Mouse (Mus musculus) midbrain, embryonic 16.5 days (tissue): ENCODE measurements around the gene 0610040J01Rik. TPM values are rescaled to one million over a fixed set of nuclear protein-coding genes. Genes with fewer than 3 reads are reported as not detected.

ENCODE experiments used
- ATAC-seq: fragments of 200-750 bp; cut with Nextera tagmentation; 2 replicates; pipeline ENCODE4 v1.8.0; 2017; ENCODE audit warnings: moderate TSS enrichment
- H3K27ac ChIP-seq: fragments of 300-500 bp; sonication (generic); 2 replicates; pipeline ENCODE4 v1.5.1; 2014; ENCODE audit warnings: mild to moderate bottlenecking, low read length, mixed read lengths
- H3K27me3 ChIP-seq: fragments of 300-500 bp; sonication (generic); 2 replicates; pipeline ENCODE4 v1.6.1; 2014; ENCODE audit warnings: low read depth, low read length, mixed read lengths; ENCODE audit not compliant: control insufficient read depth, insufficient read depth
- H3K36me3 ChIP-seq: fragments of 300-500 bp; sonication (generic); 2 replicates; pipeline ENCODE4 v1.6.1; 2014; ENCODE audit warnings: mild to moderate bottlenecking, low read length, moderate library complexity, mixed read lengths; ENCODE audit not compliant: control insufficient read depth, insufficient read depth
- H3K4me1 ChIP-seq: fragments of 300-500 bp; sonication (generic); 2 replicates; pipeline ENCODE4 v1.6.1; 2014; ENCODE audit warnings: mild to moderate bottlenecking, low read length, mixed read lengths; ENCODE audit not compliant: control insufficient read depth, insufficient read depth
- H3K4me2 ChIP-seq: fragments of 300-500 bp; sonication (generic); 2 replicates; pipeline ENCODE4 v1.6.1; 2014; ENCODE audit warnings: mild to moderate bottlenecking, low read length, mixed read lengths
- H3K4me3 ChIP-seq: fragments of 300-500 bp; sonication (generic); 2 replicates; pipeline ENCODE4 v1.5.1; 2014; ENCODE audit warnings: low read depth, mild to moderate bottlenecking, low read length, moderate library complexity, mixed read lengths
- H3K9ac ChIP-seq: fragments of 300-500 bp; sonication (generic); 2 replicates; pipeline ENCODE4 v1.6.1; 2014; ENCODE audit warnings: low read depth, low read length, mixed read lengths
- H3K9me3 ChIP-seq: fragments of 300-500 bp; sonication (generic); replicated peaks from 2 replicates; pipeline ENCODE4 v1.6.1; 2014; ENCODE audit warnings: mild to moderate bottlenecking, low read length, mixed read lengths; ENCODE audit not compliant: control insufficient read depth, poor library complexity, severe bottlenecking
- WGBS: fragments of 180-500 bp; shearing (Covaris S2); extraction: QIAGEN DNeasy Blood & Tissue Kit; methylation state at CpG from one replicate; pipeline ENCODE4 v1.1.7; 2014; 5-methylcytosine and 5-hydroxymethylcytosine counted together
- polyA plus RNA-seq: library from polyadenylated mRNA; unstranded; fragments of >200 nt; fragmentation: Nextera tagmentation; extraction: Ambion mirVana; gene quantifications from 2 replicates; pipeline ENCODE4 v1.2.1, GENCODE M21; 2015

0610040J01Rik gene
- polyA plus RNA-seq, 1 experiment from 2014 or later, result 3.2 TPM

- Histone ChIP-seq H3K9ac (no peak overlapping the region), H3K4me2 (no peak overlapping the region), H3K27me3 (peaks cover 3% of the 10 kb centered on the region; the same call in 1 of the 2 replicates), H3K36me3 (no peaks in the 10 kb centered on the region), H3K4me3 (no peak overlapping the region), H3K27ac (no peak overlapping the region), H3K9me3 (0 out of 2 replicates have a peak, but pooled peaks cover 1% of the 10 kb centered on the region), H3K4me1 (peaks cover 7% of the 10 kb centered on the region; the same call in 1 of the 2 replicates)
- no peak for ATAC-seq
- 93% methylated on average over 7 of the region's 7 CpGs for WGBS
Observed at GRCm38 (mm10) chr5:63816643-63817042, 4.5 kb downstream of the 0610040J01Rik start.

DNA sequence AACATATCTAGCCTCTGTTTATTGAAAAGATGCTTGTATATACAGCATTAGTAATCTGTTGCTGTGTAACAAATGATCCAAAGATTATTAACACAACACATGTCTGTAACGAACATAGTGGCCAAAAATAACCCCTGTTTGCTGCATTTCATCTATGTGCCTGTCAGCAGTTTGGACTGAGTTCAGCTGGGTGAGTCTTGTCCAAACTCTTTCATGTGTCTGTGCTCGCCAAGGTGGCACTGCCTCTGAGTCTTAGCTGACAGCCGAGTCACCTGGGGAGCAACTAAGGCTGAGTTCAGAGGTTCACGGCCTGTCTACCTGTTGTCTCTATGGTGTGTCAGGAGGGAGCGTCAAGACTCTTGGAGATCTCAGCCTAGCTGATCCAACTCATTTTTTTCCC, 5.1 kb downstream of the 0610040J01Rik start:
- H3K4me2 ChIP-seq, result no peak overlapping the region
- H3K27ac ChIP-seq, result no peak overlapping the region
- no peak overlapping the region for H3K4me3 ChIP-seq
- no peak for ATAC-seq
- WGBS, result 90% methylated on average over 5 of the region's 5 CpGs
- H3K9me3 ChIP-seq, result no peaks in the 10 kb centered on the region
- no peaks in the 10 kb centered on the region for H3K36me3 ChIP-seq
- peaks cover 3% of the 10 kb centered on the region; the same call in 1 of the 2 replicates for H3K27me3 ChIP-seq
- no peak overlapping the region for H3K9ac ChIP-seq
- peaks cover 6% of the 10 kb centered on the region; the same call in 1 of the 2 replicates for H3K4me1 ChIP-seq

- no peaks in the 10 kb centered on the region for H3K36me3 ChIP-seq
- H3K27ac ChIP-seq, result no peak overlapping the region
- H3K4me1 ChIP-seq, result no peaks in the 10 kb centered on the region
- H3K4me3 ChIP-seq, result no peak overlapping the region
- ATAC-seq, result no peak
- no peak overlapping the region for H3K9ac ChIP-seq
- no peaks in the 10 kb centered on the region for H3K9me3 ChIP-seq
- H3K4me2 ChIP-seq, result no peak overlapping the region
- peaks cover 3% of the 10 kb centered on the region; the same call in 1 of the 2 replicates for H3K27me3 ChIP-seq
- WGBS, result 67% methylated on average over 4 of the region's 4 CpGs
Observed at GRCm38 (mm10) chr5:63818975-63819374, 6.8 kb downstream of the 0610040J01Rik start.

GRCm38 (mm10) chr5:63819519-63819918, 7.4 kb downstream of the 0610040J01Rik start:
- Histone ChIP-seq H3K9me3 (no peaks in the 10 kb centered on the region), H3K4me1 (no peaks in the 10 kb centered on the region), H3K27ac (no peak overlapping the region), H3K27me3 (no peaks in the 10 kb centered on the region), H3K4me2 (no peak overlapping the region), H3K9ac (no peak overlapping the region), H3K36me3 (no peaks in the 10 kb centered on the region), H3K4me3 (no peak overlapping the region)
- 77% methylated on average over 6 of the region's 6 CpGs for WGBS
- no peak for ATAC-seq

DNA sequence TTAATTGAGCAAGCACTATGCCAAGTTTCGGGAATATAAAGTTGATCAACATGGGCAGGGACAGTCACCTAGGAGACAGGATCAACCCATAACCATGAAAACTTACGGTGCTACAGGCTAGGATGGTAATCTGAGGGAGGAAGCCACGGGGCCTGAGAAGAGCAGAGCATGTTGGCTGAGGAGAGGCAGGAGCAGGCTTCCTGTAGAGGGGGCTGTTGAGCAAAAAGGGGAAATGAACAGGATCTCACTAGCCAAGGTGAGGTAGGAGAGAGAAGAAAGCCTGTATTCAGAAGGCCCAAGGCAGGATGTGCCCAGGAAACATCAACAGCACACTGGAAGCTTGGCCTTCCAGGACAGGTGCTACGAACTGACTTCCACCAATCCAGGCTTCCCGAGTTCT, 9.0 kb downstream of the 0610040J01Rik start:
- Histone ChIP-seq H3K36me3 (no peaks in the 10 kb centered on the region), H3K27me3 (no peaks in the 10 kb centered on the region), H3K27ac (no peak overlapping the region), H3K9ac (no peak overlapping the region), H3K9me3 (no peaks in the 10 kb centered on the region), H3K4me2 (no peak overlapping the region), H3K4me1 (no peaks in the 10 kb centered on the region), H3K4me3 (no peak overlapping the region)
- 89% methylated on average over 5 of the region's 5 CpGs for WGBS
- no peak for ATAC-seq

DNA sequence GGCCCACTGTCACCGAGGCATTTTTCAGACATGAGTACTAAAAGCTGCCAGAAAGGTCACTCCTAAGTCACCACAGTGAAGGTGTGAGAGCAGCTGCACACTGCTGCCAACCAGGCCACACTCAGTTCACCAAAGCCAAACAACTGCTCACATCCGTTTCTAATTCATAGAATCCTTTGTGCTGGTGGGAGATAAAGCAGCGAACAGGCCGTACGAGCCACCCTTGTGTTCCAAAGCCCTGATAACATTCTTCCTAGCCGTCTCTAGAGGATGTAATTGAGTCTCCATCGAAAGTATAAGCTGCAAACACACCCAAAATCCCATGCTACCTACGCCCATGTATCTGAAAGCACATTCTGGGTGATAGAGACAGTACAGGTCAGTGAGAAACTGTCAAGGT, 9.7 kb downstream of the 0610040J01Rik start:
- 72% methylated on average over 8 of the region's 8 CpGs for WGBS
- Histone ChIP-seq H3K27me3 (no peaks in the 10 kb centered on the region), H3K27ac (no peak overlapping the region), H3K9ac (no peak overlapping the region), H3K36me3 (no peaks in the 10 kb centered on the region), H3K9me3 (no peaks in the 10 kb centered on the region), H3K4me2 (no peak overlapping the region), H3K4me1 (no peaks in the 10 kb centered on the region), H3K4me3 (no peak overlapping the region)
- no peak for ATAC-seq

DNA sequence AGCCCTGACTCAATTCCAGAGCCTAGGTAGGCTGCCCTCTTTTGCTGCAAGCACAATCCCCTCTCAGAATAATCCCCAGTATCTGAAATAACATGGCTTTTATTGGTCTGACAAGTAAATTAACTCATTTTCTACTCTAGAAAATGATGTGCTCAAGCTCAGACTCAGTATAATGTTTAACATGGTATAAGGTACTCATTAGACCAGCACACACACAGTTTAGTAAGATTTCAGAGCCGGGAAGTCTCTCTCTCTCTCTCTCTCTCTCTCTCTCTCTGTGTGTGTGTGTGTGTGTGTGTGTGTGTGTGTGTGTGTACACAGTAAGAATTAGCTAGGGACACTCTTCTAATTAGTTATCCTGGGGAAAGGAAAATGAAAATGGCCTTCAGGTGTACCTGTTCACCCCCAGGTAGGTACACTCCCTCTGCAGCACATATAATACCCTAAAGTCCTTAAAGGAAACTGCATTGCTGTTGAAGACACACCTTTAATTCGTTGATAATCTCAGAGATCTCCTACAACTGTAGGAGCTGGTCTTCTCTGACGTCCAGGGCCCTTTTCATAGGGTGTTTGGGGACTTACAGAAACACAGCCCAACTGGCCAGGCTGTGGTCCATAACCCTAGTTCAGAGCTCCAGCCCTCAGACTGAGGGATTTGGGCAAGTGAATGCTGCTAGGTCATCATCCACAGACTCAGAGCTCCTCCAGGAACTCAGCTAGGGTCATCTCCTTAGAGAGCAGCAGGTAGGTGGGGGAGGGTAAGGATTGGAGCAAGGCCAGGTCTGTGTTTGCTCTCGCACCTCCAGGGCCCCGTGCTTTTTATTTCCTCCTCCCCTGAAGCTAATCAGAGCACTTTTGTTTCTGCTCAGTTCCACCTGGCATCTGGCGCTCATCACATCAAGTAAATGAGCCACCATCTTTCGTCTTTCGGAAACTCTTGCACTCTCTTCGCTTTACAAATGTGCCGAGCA, 11.5 kb downstream of the 0610040J01Rik start:
- WGBS, result 84% methylated on average over 10 of the region's 10 CpGs
- Histone ChIP-seq H3K4me1 (no peaks in the 10 kb centered on the region), H3K4me2 (no peak overlapping the region), H3K27me3 (no peaks in the 10 kb centered on the region), H3K9me3 (no peaks in the 10 kb centered on the region), H3K27ac (no peak overlapping the region), H3K4me3 (no peak overlapping the region), H3K36me3 (no peaks in the 10 kb centered on the region), H3K9ac (no peak overlapping the region)
- no peak for ATAC-seq

DNA sequence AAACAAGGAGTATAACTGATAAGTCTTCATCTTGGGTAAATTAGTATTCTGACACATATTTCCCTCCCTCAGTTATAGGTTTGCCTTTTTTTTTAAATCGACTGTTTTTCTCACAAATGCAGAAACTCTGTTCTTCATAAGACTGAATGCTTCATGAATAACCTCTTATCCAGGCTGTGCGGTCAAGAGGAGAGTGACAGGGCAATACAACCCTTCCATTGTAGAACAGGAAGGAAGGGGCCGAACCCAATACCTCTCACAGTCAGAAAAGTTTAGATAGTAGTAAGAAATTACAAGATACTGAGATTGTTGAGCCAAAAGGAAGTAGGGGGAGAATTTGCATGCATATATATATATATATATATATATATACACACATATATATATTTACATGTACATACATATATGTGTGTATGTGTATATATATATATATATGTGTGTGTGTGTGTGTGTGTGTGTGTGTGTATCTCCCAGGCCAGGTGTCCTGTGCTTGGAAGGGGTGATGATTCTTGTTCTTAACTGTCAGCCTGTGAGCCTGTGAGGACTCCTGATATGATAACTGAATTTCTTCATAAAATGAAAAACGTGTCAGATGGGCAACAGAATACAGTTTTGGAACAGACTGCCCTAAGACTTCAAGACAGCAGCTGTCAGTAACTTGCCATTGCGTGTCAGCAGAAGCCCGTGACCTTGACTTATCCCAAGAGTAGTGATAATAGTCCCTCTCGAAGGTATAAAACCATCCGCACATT, 12.6 kb downstream of the 0610040J01Rik start:
- H3K9ac ChIP-seq, result no peak overlapping the region
- H3K9me3 ChIP-seq, result no peaks in the 10 kb centered on the region
- WGBS, result 89% methylated on average over 8 of the region's 8 CpGs
- no peak for ATAC-seq
- H3K4me2 ChIP-seq, result no peak overlapping the region
- no peaks in the 10 kb centered on the region for H3K4me1 ChIP-seq
- no peak overlapping the region for H3K4me3 ChIP-seq
- no peak overlapping the region for H3K27ac ChIP-seq
- H3K36me3 ChIP-seq, result no peaks in the 10 kb centered on the region
- H3K27me3 ChIP-seq, result no peaks in the 10 kb centered on the region

DNA sequence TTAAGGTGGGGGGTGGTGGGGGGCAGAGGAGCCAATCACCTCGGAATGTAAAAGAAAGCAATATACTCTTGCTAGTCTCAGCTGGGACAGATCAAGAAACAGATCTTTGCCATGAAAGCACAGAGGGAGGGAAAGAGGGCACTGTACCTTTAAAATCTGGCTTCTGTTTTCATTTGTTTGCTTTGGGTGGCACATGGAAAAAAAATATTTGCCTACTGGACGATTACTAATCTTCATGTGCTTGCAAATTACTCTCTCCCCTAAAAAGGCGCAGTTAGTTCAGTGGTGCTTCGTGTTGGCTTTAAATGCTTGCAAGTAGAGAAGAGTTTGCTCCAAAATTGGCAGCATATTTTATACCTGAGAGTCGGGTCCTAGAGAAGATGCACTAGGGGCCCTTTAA, 13.7 kb downstream of the 0610040J01Rik start:
- 81% methylated on average over 5 of the region's 5 CpGs for WGBS
- no peak for ATAC-seq

More for the DNA sequence above, 13.7 kb downstream of the 0610040J01Rik start:
- Histone ChIP-seq H3K9ac (no peak overlapping the region), H3K4me1 (no peaks in the 10 kb centered on the region), H3K27me3 (no peaks in the 10 kb centered on the region), H3K9me3 (no peaks in the 10 kb centered on the region), H3K27ac (no peak overlapping the region), H3K36me3 (no peaks in the 10 kb centered on the region), H3K4me2 (no peak overlapping the region), H3K4me3 (no peak overlapping the region)
